Mouse (Mus musculus) hindbrain, embryonic 15.5 days (tissue): ENCODE data around the gene Slc25a29. TPM values are rescaled to one million over a fixed set of nuclear protein-coding genes. Genes with fewer than 3 reads are reported as not detected.

Experiments used
- ATAC-seq: fragments of 200-750 bp; cut with Nextera tagmentation; 2 replicates; pipeline ENCODE4 v1.8.0; 2017; ENCODE audit warnings: low read depth, moderate number of reproducible peaks, moderate TSS enrichment; ENCODE audit not compliant: low FRiP score
- H3K27ac ChIP-seq: fragments of 300-500 bp; sonication (generic); replicated peaks from 2 replicates; pipeline ENCODE4 v1.5.1; 2015; ENCODE audit warnings: mild to moderate bottlenecking, inconsistent platforms
- H3K27me3 ChIP-seq: fragments of 300-500 bp; sonication (generic); 2 replicates; pipeline ENCODE4 v1.6.1; 2015; ENCODE audit warnings: control low read depth, inconsistent platforms
- H3K36me3 ChIP-seq: fragments of 300-500 bp; sonication (generic); 2 replicates; pipeline ENCODE4 v1.6.1; 2015; ENCODE audit warnings: control low read depth, inconsistent platforms
- H3K4me1 ChIP-seq: fragments of 300-500 bp; sonication (generic); replicated peaks from 2 replicates; pipeline ENCODE4 v1.6.1; 2015; ENCODE audit warnings: control low read depth, inconsistent platforms
- H3K4me2 ChIP-seq: fragments of 300-500 bp; sonication (generic); 2 replicates; pipeline ENCODE4 v1.6.1; 2015; ENCODE audit warnings: moderate library complexity, mild to moderate bottlenecking, inconsistent platforms
- H3K4me3 ChIP-seq: fragments of 300-500 bp; sonication (generic); 2 replicates; pipeline ENCODE4 v1.5.1; 2015; ENCODE audit warnings: mild to moderate bottlenecking, inconsistent platforms
- H3K9ac ChIP-seq: fragments of 300-500 bp; sonication (generic); 2 replicates; pipeline ENCODE4 v1.6.1; 2015; ENCODE audit warnings: inconsistent platforms
- H3K9me3 ChIP-seq: fragments of 300-500 bp; sonication (generic); 2 replicates; pipeline ENCODE4 v1.6.1; 2016; ENCODE audit warnings: control low read depth, inconsistent platforms
- WGBS: fragments of 180-500 bp; shearing (Covaris S2); methylation state at CpG from one replicate; pipeline ENCODE4 v1.1.7; 2015; 5-methylcytosine and 5-hydroxymethylcytosine counted together
- polyA plus RNA-seq: library from polyadenylated mRNA; unstranded; fragments of >200 nt; fragmentation: Nextera tagmentation; extraction: Ambion mirVana; gene quantifications from 2 replicates; pipeline ENCODE4 v1.2.1, GENCODE M21; 2015

The Slc25a29 gene
- polyA plus RNA-seq, 1 experiment from 2014 or later: 20.7 TPM

DNA sequence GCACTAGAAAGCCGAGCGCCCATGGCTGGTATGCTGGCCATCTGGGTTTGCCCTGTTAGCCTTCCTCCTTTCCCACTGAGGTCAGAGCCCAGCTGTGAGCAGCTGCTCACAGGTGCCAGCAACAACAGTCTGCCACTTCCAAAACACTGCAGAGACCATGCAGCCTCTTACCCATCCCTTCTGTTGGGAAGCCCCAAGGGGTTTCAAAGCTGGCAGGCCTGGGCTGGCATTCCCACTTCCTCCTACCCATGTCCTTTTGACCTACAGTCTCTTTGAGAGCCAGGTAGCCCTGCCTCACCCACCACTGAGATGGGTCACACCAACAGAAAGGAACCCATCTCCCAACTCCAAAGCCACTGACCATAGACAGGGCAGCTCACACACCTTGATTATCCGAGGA lies 2.3 kb downstream of the Slc25a29 start:
- H3K4me3 ChIP-seq: no peak overlapping the region
- WGBS: 92% methylated on average over 3 of the region's 3 CpGs
- no peaks in the 10 kb centered on the region for H3K9me3 ChIP-seq
- ATAC-seq: no peak
- no peak overlapping the region for H3K9ac ChIP-seq
- H3K36me3 ChIP-seq: no peaks in the 10 kb centered on the region
- no peaks in the 10 kb centered on the region for H3K27me3 ChIP-seq
- peaks cover 60% of the 10 kb centered on the region for H3K4me1 ChIP-seq
- H3K27ac ChIP-seq: no peak overlapping the region
- H3K4me2 ChIP-seq: no peak overlapping the region

DNA sequence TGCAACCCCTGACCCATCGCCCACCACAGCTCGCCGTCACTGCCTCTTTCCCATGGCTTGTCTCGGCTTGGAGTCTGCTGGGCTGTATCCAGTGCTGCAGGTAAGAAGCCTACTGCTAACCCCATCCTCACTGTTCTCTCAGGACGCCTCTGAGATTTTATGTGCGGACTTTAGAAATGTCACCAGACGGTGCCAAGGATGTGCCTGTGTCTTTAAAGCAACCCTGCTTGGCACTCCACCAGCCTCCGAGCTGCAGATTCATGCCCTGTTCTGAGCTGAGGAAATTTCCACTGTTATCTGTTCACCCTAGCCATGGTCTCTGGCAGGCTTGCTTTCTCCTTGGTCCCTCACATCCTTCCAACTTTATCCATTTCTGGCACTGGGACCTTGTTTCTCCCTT lies 2.8 kb downstream of the Slc25a29 start:
- no peak for ATAC-seq
- H3K9ac ChIP-seq: no peak overlapping the region
- no peaks in the 10 kb centered on the region for H3K9me3 ChIP-seq
- H3K36me3 ChIP-seq: 0 out of 2 replicates have a peak, but pooled peaks cover 4% of the 10 kb centered on the region
- H3K4me3 ChIP-seq: no peak overlapping the region
- no peak overlapping the region for H3K4me2 ChIP-seq
- no peaks in the 10 kb centered on the region for H3K27me3 ChIP-seq
- H3K4me1 ChIP-seq: peaks cover 54% of the 10 kb centered on the region
- no peak overlapping the region for H3K27ac ChIP-seq
- WGBS: 83% methylated on average over 8 of the region's 8 CpGs

DNA sequence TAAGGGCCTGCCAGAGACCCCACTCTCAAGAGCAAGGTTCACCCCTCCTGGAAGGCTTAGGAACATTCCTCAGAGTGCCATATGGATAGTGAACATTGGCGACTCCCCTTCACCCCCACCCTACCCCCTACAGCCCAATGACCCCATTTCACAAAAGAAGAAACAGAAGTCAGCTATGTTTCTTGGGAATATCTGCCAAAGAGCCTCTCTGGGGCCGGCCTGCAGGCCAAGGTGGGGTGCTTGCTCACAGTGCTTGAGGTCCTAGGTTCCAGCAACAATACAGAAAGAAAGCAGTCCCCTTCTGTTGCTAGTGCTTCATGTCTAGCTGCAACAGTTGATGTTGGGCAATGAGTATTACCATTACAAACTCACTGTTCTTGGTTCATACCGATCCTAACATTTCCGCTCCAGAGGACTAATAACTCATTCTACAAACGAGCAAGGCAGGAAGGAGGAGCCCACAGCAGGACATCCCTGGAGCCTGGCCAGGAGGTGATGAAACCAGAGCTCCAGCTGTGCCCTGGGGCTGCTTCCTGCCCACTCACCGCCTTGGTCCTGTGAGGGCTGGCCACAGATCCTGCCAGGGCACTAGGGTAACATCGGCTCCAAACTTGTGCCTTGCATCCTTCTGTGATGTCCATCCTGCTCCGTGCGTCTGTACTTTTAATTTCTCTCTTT lies 3.6 kb downstream of the Slc25a29 start:
- 53% methylated on average over 9 of the region's 9 CpGs for WGBS

DNA sequence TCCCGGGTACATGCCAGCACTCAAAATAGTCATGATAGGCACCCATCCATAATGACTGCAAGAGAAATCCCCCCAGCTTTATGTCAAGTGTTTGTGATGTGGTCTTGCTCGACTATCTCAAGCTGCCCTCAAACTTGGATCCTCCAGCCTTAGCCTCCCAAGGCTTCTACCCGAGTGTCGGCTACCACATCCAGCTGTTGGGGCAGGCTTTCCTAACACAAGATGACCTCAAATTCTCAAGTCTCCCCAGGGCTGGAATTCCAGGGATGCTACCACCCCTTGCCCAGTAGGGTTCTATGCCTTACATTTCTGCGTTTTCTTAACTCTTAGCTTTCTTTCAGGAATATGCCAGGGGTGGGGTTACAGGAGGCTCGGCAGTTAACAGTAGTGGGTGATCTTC lies 5.3 kb downstream of the Slc25a29 start:
- Histone ChIP-seq H3K9me3 (no peaks in the 10 kb centered on the region), H3K4me2 (no peak overlapping the region), H3K36me3 (0 out of 2 replicates have a peak, but pooled peaks cover 8% of the 10 kb centered on the region), H3K4me1 (peaks cover 36% of the 10 kb centered on the region), H3K27me3 (no peaks in the 10 kb centered on the region), H3K4me3 (no peak overlapping the region), H3K27ac (no peak overlapping the region), H3K9ac (no peak overlapping the region)
- ATAC-seq: no peak
- WGBS: 86% methylated on average over 6 of the region's 6 CpGs

More for the DNA sequence above, 3.6 kb downstream of the Slc25a29 start:
- Histone ChIP-seq H3K4me1 (peaks cover 46% of the 10 kb centered on the region), H3K9me3 (no peaks in the 10 kb centered on the region), H3K4me2 (no peak overlapping the region), H3K36me3 (0 out of 2 replicates have a peak, but pooled peaks cover 4% of the 10 kb centered on the region), H3K27me3 (no peaks in the 10 kb centered on the region), H3K4me3 (no peak overlapping the region), H3K27ac (no peak overlapping the region), H3K9ac (no peak overlapping the region)
- no peak for ATAC-seq

DNA sequence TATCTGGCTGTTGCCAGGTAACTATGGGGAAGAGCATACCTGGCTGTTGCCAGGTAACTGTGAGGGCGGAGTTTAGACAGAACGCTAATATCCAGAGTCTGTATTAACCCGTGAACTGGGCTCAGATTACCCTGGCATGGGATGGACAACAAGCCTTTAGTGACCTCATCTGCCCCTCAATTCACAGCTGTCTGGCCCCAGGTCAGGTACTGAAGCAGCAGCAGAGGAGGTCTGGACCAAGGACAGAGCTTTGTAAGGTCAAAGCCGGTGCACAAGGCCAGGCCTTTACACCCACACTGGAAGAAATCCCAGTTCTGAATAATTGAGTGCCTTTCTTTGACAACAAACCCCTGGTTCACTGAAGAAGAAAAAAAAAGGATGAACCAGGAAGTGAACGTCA lies 6.0 kb downstream of the Slc25a29 start:
- Histone ChIP-seq H3K27me3 (no peaks in the 10 kb centered on the region), H3K4me3 (no peak overlapping the region), H3K9me3 (no peaks in the 10 kb centered on the region), H3K27ac (no peak overlapping the region), H3K4me1 (peaks cover 29% of the 10 kb centered on the region), H3K36me3 (0 out of 2 replicates have a peak, but pooled peaks cover 8% of the 10 kb centered on the region), H3K9ac (no peak overlapping the region), H3K4me2 (no peak overlapping the region)
- 77% methylated on average over 5 of the region's 5 CpGs for WGBS
- no peak for ATAC-seq

DNA sequence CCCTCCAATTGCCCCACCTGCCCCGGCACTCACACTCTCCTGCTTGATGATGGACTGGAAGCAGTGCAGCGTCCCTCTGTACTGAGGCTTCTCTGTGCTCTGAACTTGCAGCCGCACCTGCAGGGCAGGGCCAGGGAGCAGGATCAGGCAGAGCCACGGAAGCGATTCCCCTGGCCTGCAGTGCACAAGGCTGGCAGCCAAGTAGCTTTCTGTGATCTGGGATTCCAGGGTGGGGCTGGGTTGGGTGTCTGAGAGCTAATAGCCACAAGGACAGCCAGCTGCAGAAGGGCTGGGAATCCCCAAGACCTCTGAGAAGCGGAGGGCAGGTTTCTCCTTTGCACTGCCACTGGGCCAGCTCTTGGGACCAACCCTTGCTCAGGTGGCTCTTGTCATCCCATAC lies 8.0 kb downstream of the Slc25a29 start:
- Histone ChIP-seq H3K36me3 (0 out of 2 replicates have a peak, but pooled peaks cover 8% of the 10 kb centered on the region), H3K9ac (no peak overlapping the region), H3K27me3 (no peaks in the 10 kb centered on the region), H3K4me2 (no peak overlapping the region), H3K27ac (no peak overlapping the region), H3K9me3 (no peaks in the 10 kb centered on the region), H3K4me3 (no peak overlapping the region), H3K4me1 (peaks cover 9% of the 10 kb centered on the region)
- ATAC-seq: no peak
- WGBS: 94% methylated on average over 6 of the region's 6 CpGs

DNA sequence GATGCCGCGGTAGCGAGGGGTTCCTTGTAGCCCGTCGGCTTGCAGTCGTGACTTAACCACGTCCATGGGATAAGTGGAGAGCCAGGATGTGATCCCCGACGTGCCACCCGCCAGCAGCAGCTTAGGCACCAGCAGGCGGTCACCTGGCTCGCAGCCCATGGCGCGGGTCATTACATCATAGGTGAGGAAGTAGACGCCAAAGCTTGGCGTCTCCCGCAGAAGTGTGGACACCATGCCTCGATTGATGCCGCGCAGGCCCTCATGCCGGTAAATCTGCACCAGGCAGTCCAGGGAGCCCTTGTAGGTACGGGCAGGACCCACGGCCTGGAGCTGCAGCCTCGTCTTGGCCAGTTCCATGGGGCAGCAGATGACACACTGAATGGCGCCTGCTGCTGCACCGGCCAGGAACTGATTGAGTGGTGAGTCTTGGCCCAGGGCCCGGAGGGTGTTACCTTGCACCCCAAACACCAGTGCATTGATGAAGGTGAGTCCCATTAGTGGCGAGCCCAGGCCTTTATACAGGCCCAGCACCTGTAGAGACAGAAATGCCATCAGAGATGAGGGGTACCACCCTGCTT lies 8.6 kb downstream of the Slc25a29 start:
- Histone ChIP-seq H3K9me3 (no peaks in the 10 kb centered on the region), H3K27ac (no peak overlapping the region), H3K4me1 (peaks cover 3% of the 10 kb centered on the region), H3K4me3 (no peak overlapping the region), H3K4me2 (no peak overlapping the region), H3K36me3 (0 out of 2 replicates have a peak, but pooled peaks cover 8% of the 10 kb centered on the region), H3K9ac (no peak overlapping the region), H3K27me3 (no peaks in the 10 kb centered on the region)
- WGBS: 96% methylated on average over 28 of the region's 28 CpGs
- ATAC-seq: no peak

DNA sequence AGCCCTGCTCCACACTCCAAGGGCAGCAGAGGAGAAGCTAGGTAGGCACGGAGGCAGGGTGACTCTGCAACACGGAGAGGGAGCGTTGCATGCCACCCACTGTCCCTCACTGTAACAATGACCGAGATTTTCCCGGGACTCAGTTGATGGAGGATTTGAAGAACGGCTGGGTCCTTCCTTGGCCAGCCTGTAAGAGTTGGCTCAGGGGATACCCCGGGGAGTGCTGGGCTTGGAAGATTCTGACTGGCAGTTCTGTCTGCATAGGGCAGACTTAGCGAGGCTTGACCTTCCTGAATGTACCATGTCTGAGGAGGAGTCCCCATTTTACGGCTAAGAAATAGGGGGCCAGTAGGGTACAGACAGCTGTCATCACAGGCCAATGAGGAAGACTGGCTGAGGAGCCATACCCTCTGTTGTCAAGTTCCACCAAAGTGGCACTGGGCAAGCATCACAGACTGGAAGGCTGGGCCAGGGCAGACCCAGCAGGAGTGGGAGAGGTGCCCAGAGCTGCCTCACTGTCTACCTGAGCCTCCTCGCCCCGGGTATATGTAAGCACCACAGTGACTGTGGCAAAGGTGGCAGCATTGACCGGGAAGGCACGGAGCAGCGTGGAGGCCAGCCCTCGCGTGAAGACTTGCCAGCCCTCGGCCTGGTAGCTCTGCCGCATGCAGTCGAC lies 9.3 kb downstream of the Slc25a29 start:
- H3K4me3 ChIP-seq: no peak overlapping the region
- no peak for ATAC-seq
- H3K36me3 ChIP-seq: 0 out of 2 replicates have a peak, but pooled peaks cover 8% of the 10 kb centered on the region
- no peak overlapping the region for H3K4me2 ChIP-seq
- no peak overlapping the region for H3K27ac ChIP-seq
- no peaks in the 10 kb centered on the region for H3K27me3 ChIP-seq
- H3K4me1 ChIP-seq: no peaks in the 10 kb centered on the region
- no peak overlapping the region for H3K9ac ChIP-seq
- H3K9me3 ChIP-seq: no peaks in the 10 kb centered on the region
- WGBS: 94% methylated on average over 19 of the region's 19 CpGs

DNA sequence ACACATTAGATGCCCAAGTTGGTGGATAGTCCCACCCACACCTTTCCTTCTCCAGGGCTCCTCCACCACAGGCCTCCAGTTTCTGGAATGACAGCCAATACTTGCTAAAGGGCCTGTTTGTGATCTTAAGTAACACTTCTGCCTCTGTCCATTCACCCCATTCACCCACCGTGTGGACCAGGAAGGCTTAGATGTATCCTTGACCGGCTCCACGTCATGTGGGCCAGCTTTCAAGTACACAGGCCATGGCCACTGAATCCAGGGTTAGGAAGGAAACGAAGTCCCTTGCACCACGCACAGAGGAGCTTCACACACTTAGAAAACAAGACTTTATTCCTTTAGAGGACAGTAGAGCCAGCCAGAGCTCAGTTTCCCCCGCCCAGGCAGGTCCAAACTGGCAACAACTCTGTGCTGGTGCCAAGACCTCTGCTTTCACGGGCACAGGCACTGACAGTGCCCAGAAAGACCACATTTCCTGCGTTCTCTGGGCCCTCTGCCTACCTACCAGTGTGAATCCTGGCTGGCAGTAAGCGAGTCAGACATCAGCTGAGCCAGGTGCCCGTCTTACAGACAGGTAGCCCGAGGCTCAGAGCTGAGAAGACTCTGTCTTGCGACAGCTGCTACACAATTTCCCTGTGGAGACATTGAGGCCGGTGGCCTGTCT lies 10.0 kb downstream of the Slc25a29 start:
- H3K27ac ChIP-seq: no peak overlapping the region
- no peaks in the 10 kb centered on the region for H3K27me3 ChIP-seq
- no peak overlapping the region for H3K4me2 ChIP-seq
- H3K4me1 ChIP-seq: no peaks in the 10 kb centered on the region
- H3K9ac ChIP-seq: no peak overlapping the region
- H3K4me3 ChIP-seq: no peak overlapping the region
- no peaks in the 10 kb centered on the region for H3K9me3 ChIP-seq
- 92% methylated on average over 13 of the region's 13 CpGs for WGBS
- H3K36me3 ChIP-seq: 0 out of 2 replicates have a peak, but pooled peaks cover 8% of the 10 kb centered on the region
- no peak for ATAC-seq

DNA sequence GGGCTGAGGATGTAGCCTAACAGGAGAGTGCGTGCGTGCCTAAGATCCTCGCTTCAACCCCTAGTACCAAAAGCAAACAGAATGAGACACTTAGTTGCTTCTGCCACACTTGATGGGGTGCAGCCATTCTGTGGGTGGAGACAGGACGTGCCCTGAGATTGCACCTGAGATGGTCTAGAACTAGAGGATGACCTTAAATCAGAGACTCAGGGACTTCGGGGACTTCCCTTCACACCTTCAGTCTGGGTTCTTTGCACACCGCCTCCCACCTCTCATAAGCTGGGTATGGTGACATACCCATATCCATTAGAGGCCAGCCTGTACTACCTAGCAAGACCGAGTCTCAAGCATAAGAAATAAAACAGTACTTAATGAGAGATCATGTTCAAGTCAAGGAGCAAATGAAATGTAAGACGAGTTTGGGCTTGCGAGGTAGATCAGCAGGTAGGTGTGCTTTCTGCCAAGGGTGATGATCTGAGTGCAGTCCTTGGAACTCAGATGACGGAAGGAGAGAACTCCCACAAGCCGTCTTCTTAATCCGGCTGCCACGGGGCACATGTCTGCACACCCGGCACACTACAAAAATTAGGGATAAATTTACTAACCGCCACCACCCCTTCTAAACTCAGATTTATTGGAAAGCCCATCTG lies 11.3 kb downstream of the Slc25a29 start:
- 94% methylated on average over 15 of the region's 15 CpGs for WGBS
- no peaks in the 10 kb centered on the region for H3K9me3 ChIP-seq
- no peak overlapping the region for H3K27ac ChIP-seq
- no peaks in the 10 kb centered on the region for H3K27me3 ChIP-seq
- H3K4me1 ChIP-seq: no peaks in the 10 kb centered on the region
- no peak overlapping the region for H3K4me2 ChIP-seq
- no peak overlapping the region for H3K4me3 ChIP-seq
- H3K36me3 ChIP-seq: 0 out of 2 replicates have a peak, but pooled peaks cover 8% of the 10 kb centered on the region
- no peak for ATAC-seq
- H3K9ac ChIP-seq: no peak overlapping the region

DNA sequence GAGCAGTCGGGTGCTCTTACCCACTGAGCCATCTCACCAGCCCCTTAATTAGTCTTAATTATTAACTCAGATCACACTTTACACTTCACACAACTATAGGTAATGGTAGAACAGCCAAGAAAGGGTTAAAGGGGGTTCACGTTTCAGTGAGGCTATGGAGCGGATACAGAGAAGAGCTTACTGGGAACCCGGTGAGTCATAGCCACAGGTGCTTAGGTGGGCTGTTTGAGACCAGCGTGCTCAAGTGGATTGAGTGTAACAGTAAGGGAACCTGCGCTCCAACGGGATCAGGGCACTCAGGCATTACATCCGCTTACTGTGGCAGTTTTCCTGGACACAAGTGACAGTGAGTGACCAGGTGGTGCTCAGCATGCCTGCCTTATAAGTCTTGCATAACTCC lies 12.6 kb downstream of the Slc25a29 start:
- Histone ChIP-seq H3K27ac (no peak overlapping the region), H3K4me3 (no peak overlapping the region), H3K4me1 (no peaks in the 10 kb centered on the region), H3K4me2 (no peak overlapping the region), H3K9me3 (no peaks in the 10 kb centered on the region), H3K36me3 (0 out of 2 replicates have a peak, but pooled peaks cover 6% of the 10 kb centered on the region), H3K9ac (no peak overlapping the region), H3K27me3 (no peaks in the 10 kb centered on the region)
- no peak for ATAC-seq
- 75% methylated on average over 8 of the region's 8 CpGs for WGBS
